Mouse (Mus musculus): ENCODE measurements around the gene Abcc6.

Gene Abcc6

GRCm38 (mm10) chr7:46030145-46030488 lies at the start of gene Abcc6:
Abcc6 (minus strand) TSS chr7:46030302.
- in situ Hi-C loops (cut with MboI, MseI), result no loop called here

DNA sequence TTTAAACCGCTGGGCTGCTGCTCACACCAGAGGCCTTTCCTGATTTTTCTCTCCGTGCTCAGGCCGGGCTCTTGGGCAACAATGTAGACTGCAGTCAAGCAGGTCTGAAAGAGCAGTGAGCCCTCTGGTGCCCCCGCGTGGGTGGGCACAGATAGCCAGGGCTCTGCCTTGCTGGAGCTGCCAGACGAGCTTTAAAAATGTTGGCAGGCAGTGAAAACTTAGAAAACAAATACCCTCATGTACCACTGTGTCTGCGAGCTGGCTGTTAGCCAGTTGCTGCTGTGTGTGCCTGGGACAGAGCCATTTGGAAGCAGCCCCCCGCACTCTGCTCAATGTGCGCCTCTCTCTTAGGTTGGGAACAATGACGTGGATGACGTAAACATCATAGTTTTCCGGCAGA lies 47.6 kb upstream of the Abcc6 start:
- in situ Hi-C loops (cut with MboI, MseI), result no loop called here

- in situ Hi-C loops (cut with MboI, MseI), result no loop called here
Observed at GRCm38 (mm10) chr7:46076844-46077243, 46.7 kb upstream of the Abcc6 start.

DNA sequence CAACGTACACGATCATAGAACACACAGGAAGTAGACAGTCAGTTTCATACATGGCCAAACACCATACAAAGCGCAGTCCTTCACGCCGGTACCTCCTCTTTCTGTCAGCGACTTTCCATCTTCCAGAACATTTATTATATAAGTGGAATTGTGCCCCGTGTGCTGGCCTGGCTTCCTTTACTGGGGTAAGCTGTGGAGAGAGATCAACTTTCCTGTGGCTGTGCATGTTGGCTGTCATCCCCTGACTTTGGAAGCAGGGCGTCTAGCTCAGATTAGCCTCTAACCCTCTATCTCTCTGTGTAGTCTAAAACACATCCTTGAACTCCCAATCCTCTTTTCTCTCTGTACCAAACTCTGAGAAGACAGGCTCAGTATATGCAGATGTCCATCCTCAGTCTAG lies 38.7 kb upstream of the Abcc6 start:
- in situ Hi-C loops (cut with MboI, MseI), result no loop called here

DNA sequence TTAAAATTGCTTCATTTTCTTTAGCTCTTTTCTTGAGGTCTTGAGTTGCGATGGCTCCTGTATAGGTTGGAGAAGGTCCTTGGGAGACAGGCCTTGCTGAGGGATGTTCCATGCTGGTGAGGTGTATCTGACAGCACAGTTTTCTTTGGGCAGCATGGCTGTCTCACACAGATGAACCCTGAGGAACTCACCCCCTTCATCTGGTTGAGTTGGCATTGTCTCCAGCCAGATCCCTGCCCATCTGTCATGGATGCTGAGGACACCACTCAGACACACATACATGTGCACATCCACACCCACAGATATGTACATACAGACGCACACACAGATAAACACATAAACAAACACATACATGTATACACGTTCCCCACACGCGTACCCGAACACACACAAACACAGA lies 33.2 kb upstream of the Abcc6 start:
- in situ Hi-C loops (cut with MboI, MseI), result no loop called here

DNA sequence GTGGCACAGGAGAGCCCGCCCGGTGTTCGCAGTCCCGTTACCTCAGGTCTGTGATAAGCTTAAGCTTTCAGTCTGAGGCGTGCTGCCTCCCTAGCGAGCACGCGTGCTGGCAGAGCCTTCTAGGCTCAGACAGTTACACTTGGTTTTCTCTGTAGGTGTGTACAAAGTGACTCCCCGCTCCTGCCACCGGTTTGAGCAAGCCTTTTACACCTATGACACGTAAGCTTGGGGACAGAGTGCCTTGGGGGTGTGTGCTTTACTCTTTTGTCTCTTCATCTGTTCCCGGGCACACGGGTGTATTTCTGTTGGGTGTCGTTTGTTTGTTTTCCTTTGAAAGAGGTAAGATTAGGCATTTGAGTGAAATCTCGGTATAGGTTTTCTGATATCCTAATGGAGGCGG lies 31.5 kb upstream of the Abcc6 start:
- in situ Hi-C loops (cut with MboI, MseI), result no loop called here

DNA sequence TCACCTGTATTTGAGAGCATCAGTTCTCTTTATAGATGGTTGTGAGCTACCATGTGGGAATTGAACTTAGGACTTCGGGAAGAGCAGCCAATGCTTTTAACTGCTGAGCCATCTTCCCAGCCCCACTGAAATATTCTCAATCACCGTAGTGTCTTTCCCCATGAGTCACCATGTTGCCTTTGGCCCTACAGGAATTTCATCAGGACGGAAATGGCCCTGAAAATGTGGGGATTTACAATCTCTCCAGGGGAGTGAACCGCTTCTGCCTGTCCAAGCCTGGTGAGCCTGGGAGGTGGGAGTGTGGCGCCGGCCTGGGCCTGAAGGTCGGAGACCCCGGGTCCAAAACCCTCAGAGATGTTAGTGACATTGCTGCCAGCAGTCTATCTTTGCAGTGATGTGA lies 30.6 kb upstream of the Abcc6 start:
- in situ Hi-C loops (cut with MboI, MseI), result no loop called here

- in situ Hi-C loops (cut with MboI, MseI), result no loop called here
Observed at GRCm38 (mm10) chr7:46058882-46059281, 28.8 kb upstream of the Abcc6 start.

- in situ Hi-C loops (cut with MboI, MseI), result no loop called here
Observed at GRCm38 (mm10) chr7:46053566-46053965, 23.5 kb upstream of the Abcc6 start.

GRCm38 (mm10) chr7:46052161-46052821 lies 22.2 kb upstream of the Abcc6 start:
- in situ Hi-C loops (cut with MboI, MseI), result no loop called here

DNA sequence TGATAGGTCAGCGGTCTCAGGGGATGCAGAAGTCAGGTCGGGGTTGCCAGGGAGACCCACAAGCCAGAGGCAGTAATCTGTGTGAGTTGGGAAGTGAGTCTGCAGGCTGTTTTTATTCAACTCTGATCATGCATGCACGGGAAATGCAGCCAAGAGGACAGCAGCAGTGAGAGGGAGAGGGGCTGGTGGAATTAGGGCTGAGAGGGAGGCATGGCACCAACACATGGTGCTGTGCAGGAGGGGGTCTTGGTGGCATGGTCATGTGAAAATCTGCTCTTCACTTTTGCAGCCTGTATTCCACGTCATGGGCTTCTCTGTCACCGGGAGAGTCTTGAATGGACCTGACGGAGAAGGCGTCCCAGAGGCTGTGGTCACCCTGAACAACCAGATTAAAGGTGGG lies 19.9 kb upstream of the Abcc6 start:
- in situ Hi-C loops (cut with MboI, MseI), result no loop called here

DNA sequence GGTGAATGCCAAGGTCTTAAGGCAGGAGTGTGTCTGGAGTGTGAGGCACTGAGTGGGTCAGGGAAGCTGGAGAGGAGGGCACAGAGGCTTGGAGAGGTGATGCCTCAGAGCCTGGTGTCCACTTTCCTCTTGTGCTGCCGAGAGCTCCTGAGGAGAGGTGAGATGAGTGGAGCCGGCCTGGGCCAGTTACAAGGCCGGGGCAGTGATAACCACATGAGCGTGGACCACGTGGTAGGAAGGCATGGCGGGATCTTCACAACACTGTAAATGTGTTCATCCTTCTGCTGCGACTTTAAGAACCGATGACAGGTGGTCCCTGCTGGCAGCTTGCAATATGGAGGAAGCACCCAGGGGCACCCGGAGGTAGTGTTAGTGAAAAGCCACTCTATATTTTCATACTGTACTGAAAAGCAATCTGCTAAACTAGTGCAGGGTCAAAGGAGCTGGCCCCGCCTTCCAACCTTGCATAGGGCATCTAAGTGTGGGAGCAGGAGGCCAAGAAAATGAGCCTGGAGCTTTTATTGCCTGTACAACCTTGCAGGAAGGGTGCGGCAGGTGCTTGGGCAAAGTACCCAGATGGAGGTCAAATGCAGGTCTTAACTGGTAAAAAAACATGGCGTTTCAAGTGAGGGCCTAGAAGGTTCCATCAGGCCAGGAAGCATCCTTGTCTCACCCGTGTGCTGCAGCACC lies 17.9 kb upstream of the Abcc6 start:
- in situ Hi-C loops (cut with MboI, MseI), result no loop called here

GRCm38 (mm10) chr7:46045882-46046281 lies 15.8 kb upstream of the Abcc6 start:
- in situ Hi-C loops (cut with MboI, MseI), result no loop called here

DNA sequence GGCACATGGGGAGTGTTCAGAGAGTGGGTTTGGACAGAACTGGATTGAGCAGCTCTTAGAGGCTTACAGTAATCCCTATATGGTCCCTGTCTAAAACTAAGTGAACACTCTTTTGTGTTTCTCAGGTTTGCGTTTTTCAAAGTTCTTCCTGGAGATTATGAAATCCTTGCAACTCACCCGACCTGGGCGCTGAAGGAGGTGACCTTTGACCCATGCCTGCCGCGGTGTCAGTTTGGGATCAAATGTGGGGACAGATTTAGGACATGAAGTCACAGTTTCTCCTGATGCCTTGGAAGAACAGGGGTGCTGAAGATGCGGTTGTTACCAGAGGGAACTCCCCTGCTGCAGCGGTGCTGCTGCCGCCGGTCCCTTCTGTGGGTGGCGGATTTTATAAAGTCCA lies 14.0 kb upstream of the Abcc6 start:
- in situ Hi-C loops (cut with MboI, MseI), result no loop called here

DNA sequence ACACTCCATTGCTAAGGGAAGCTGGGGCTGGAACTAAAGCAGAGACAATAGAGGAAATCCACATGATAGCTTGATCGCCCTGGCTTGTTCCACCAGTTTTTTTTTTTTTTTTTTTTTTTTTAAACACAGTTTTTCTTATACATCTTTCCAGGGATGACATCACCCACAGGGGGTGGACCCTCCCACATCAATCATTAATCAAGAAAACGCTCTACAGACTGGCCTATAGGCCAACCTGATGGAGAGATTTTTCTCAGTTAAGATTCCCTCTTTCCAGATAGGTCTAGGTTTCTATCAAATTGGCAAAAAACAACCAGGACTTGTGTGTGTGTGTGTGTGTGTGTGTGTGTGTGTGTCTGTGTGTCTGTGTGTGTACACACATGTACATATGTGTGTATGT lies 9.8 kb upstream of the Abcc6 start:
- in situ Hi-C loops (cut with MboI, MseI), result no loop called here

- in situ Hi-C loops (cut with MboI, MseI), result no loop called here
Observed at GRCm38 (mm10) chr7:46037433-46037832, 7.3 kb upstream of the Abcc6 start.

DNA sequence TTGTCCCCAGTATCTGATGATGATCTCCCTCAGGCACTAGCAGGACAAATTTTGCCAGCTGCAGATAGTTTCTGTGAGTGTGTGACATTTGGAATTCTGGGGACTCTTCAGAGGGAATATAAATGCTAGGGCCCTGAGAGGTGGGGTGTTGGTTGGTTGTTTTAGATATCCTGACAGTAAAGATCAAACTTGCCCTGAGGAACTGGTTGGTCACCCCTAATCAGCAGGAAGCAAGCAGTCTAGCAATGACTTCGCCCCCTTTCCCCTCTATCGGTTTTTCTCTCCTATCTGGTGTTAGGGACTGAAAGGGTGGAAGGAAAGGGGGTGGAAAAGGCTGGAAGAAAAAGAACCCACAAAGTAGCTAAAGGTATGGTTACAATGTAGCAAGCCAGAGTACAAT lies 5.4 kb upstream of the Abcc6 start:
- in situ Hi-C loops (cut with MboI, MseI), result no loop called here

GRCm38 (mm10) chr7:46034991-46035390 lies 4.9 kb upstream of the Abcc6 start:
- in situ Hi-C loops (cut with MboI, MseI), result no loop called here

GRCm38 (mm10) chr7:46033870-46034337 lies 3.8 kb upstream of the Abcc6 start:
- in situ Hi-C loops (cut with MboI, MseI), result no loop called here

DNA sequence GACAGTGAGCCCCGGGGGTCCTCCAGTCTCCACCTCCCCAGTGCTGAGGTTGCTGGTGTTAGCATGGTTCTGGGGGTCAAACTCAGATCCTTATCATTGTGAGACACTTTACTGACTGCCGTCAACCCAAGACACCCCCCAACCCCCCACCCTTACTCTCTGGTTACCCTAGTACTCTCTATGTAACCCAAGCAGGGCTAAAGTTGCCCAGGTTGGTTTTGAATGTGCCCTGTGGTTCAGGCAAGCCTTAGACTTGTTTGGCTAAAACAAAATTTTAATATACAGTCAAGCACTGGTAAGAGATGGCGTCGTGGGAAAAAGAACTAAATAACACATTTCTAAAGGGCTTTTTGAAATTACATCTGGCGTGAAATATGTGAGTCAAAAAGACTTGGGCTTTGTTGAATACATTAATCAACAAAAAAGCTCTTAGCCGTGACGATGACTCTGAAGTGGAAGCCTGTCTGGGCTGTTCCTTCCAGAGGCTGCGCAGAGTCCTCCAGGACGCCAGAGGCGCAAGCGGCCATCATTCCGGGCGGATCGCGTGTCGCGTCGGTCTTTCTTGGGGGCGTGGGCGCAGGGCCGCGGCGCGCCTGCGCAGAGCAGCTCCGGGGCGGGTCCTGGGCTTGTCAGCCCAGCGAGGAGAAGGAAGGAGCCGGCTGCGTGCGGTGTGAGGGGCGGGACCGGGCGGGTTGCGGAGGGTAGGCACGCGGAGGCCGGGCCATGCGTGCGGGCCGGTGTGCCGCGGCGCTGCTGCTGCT lies 3.2 kb upstream of the Abcc6 start, which contains the start of gene Nomo1:
Gene Nomo1, plus strand, starts transcription at position 590 of the 761 bp plus-strand sequence.
- in situ Hi-C loops (cut with MboI, MseI), result no loop called here

DNA sequence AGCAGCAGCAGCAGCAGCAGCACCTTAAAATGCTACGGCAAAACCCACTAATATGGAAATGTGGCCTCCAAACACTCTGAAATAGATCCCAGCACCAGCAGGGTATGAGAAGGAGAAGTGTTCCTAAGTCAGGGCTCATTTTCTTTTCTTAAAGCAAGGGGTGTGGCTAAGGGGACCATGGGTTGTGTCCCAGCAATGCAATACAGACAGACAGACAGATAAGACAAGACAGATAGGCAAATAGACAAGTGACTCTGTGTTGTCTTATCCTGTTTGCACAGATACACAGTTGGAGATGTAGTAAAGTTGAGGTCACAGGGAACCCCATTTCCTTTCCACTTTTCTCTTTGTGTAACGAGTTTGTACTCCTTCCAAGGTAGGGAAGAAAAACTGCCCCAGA lies 973 bp upstream of the Abcc6 start:
- in situ Hi-C loops (cut with MboI, MseI), result no loop called here

GRCm38 (mm10) chr7:46029299-46030144 lies 580 bp downstream of the Abcc6 start:
- in situ Hi-C loops (cut with MboI, MseI), result no loop called here

All from T-helper 2 cell (primary cell).